Mouse (Mus musculus): ENCODE data around the gene Ifnb1.

The Ifnb1 gene

GRCm38 (mm10) chr4:88488107-88488506 lies 34.5 kb downstream of the Ifnb1 start:
- Histone ChIP-seq H3K4me3 (replicated peaks; ENCODE audit: low read length) (no peak overlapping the region), H3K27me3 (ENCODE audit: insufficient read depth, low read length) (no peaks in the 10 kb centered on the region), H3K4me1 (replicated peaks; ENCODE audit: low read depth, low read length) (no peaks in the 10 kb centered on the region), H3K9me3 (ENCODE audit: low read length) (no peaks in the 10 kb centered on the region), H3K36me3 (ENCODE audit: insufficient read depth, low read length) (no peaks in the 10 kb centered on the region)
- TF ChIP-seq POU5F1 (IDR thresholded peaks at IDR 0.05; ENCODE audit: borderline replicate concordance, low read length): no peak
- TF ChIP-seq NANOG (IDR thresholded peaks at IDR 0.05; ENCODE audit: borderline replicate concordance, low read length): no peak
- no peak for TF ChIP-seq CTCF (conservative IDR thresholded peaks at IDR 0.05; ENCODE audit: low read length)

- TF ChIP-seq POU5F1 (IDR thresholded peaks at IDR 0.05; ENCODE audit: borderline replicate concordance, low read length): no peak
- no peak for TF ChIP-seq NANOG (IDR thresholded peaks at IDR 0.05; ENCODE audit: borderline replicate concordance, low read length)
- no peak for TF ChIP-seq CTCF (conservative IDR thresholded peaks at IDR 0.05; ENCODE audit: low read length)
- H3K4me1 ChIP-seq (replicated peaks; ENCODE audit: low read depth, low read length): no peaks in the 10 kb centered on the region
- no peak overlapping the region for H3K4me3 ChIP-seq (replicated peaks; ENCODE audit: low read length)
- no peaks in the 10 kb centered on the region for H3K27me3 ChIP-seq (ENCODE audit: insufficient read depth, low read length)
- no peaks in the 10 kb centered on the region for H3K36me3 ChIP-seq (ENCODE audit: insufficient read depth, low read length)
- H3K9me3 ChIP-seq (ENCODE audit: low read length): no peaks in the 10 kb centered on the region
Measured at GRCm38 (mm10) chr4:88480130-88480529, 42.4 kb downstream of the Ifnb1 start.

GRCm38 (mm10) chr4:88478809-88479186 lies 43.8 kb downstream of the Ifnb1 start:
- Histone ChIP-seq H3K4me1 (replicated peaks; ENCODE audit: low read depth, low read length) (no peaks in the 10 kb centered on the region), H3K9me3 (ENCODE audit: low read length) (no peaks in the 10 kb centered on the region)
- TF ChIP-seq NANOG (IDR thresholded peaks at IDR 0.05; ENCODE audit: borderline replicate concordance, low read length) (no peak), CTCF (conservative IDR thresholded peaks at IDR 0.05; ENCODE audit: low read length) (no peak), POU5F1 (IDR thresholded peaks at IDR 0.05; ENCODE audit: borderline replicate concordance, low read length) (no peak)

GRCm38 (mm10) chr4:88478177-88478808 lies 44.3 kb downstream of the Ifnb1 start:
- H3K36me3 ChIP-seq (ENCODE audit: insufficient read depth, low read length): no peaks in the 10 kb centered on the region
- no peak for TF ChIP-seq POU5F1 (IDR thresholded peaks at IDR 0.05; ENCODE audit: borderline replicate concordance, low read length)
- TF ChIP-seq NANOG (IDR thresholded peaks at IDR 0.05; ENCODE audit: borderline replicate concordance, low read length): no peak
- no peak for TF ChIP-seq CTCF (conservative IDR thresholded peaks at IDR 0.05; ENCODE audit: low read length)
- H3K27me3 ChIP-seq (ENCODE audit: insufficient read depth, low read length): no peaks in the 10 kb centered on the region
- H3K9me3 ChIP-seq (ENCODE audit: low read length): no peaks in the 10 kb centered on the region
- no peak overlapping the region for H3K4me3 ChIP-seq (replicated peaks; ENCODE audit: low read length)
- H3K4me1 ChIP-seq (replicated peaks; ENCODE audit: low read depth, low read length): no peaks in the 10 kb centered on the region

More at GRCm38 (mm10) chr4:88478809-88479186, 43.8 kb downstream of the Ifnb1 start:
- no peaks in the 10 kb centered on the region for H3K27me3 ChIP-seq (ENCODE audit: insufficient read depth, low read length)
- H3K36me3 ChIP-seq (ENCODE audit: insufficient read depth, low read length): no peaks in the 10 kb centered on the region
- H3K4me3 ChIP-seq (replicated peaks; ENCODE audit: low read length): no peak overlapping the region

GRCm38 (mm10) chr4:88476511-88477210 lies 45.9 kb downstream of the Ifnb1 start:
- no peak overlapping the region for H3K4me3 ChIP-seq (replicated peaks; ENCODE audit: low read length)
- TF ChIP-seq CTCF (conservative IDR thresholded peaks at IDR 0.05; ENCODE audit: low read length) (no peak), NANOG (IDR thresholded peaks at IDR 0.05; ENCODE audit: borderline replicate concordance, low read length) (no peak), POU5F1 (IDR thresholded peaks at IDR 0.05; ENCODE audit: borderline replicate concordance, low read length) (no peak)
- H3K27me3 ChIP-seq (ENCODE audit: insufficient read depth, low read length): no peaks in the 10 kb centered on the region
- H3K9me3 ChIP-seq (ENCODE audit: low read length): no peaks in the 10 kb centered on the region
- no peaks in the 10 kb centered on the region for H3K4me1 ChIP-seq (replicated peaks; ENCODE audit: low read depth, low read length)
- no peaks in the 10 kb centered on the region for H3K36me3 ChIP-seq (ENCODE audit: insufficient read depth, low read length)

GRCm38 (mm10) chr4:88476084-88476483 lies 46.5 kb downstream of the Ifnb1 start:
- TF ChIP-seq POU5F1 (IDR thresholded peaks at IDR 0.05; ENCODE audit: borderline replicate concordance, low read length) (no peak), NANOG (IDR thresholded peaks at IDR 0.05; ENCODE audit: borderline replicate concordance, low read length) (no peak), CTCF (conservative IDR thresholded peaks at IDR 0.05; ENCODE audit: low read length) (no peak)
- Histone ChIP-seq H3K9me3 (ENCODE audit: low read length) (no peaks in the 10 kb centered on the region), H3K4me1 (replicated peaks; ENCODE audit: low read depth, low read length) (no peaks in the 10 kb centered on the region), H3K27me3 (ENCODE audit: insufficient read depth, low read length) (no peaks in the 10 kb centered on the region), H3K36me3 (ENCODE audit: insufficient read depth, low read length) (no peaks in the 10 kb centered on the region), H3K4me3 (replicated peaks; ENCODE audit: low read length) (no peak overlapping the region)

Measured in E14TG2a.4 (cell line).